Mouse (Mus musculus) limb, embryonic 12.5 days (tissue): ENCODE data around the gene Spata17. TPM values are rescaled to one million over a fixed set of nuclear protein-coding genes. Genes with fewer than 3 reads are reported as not detected.
"Not testable (repeated sequence)": the region's sequence is repeated elsewhere in the genome, so short reads cannot be mapped to it uniquely, and the experiment has no call there.

Experiments
- ATAC-seq: fragments of 200-750 bp; cut with Nextera tagmentation; 2 replicates; pipeline ENCODE4 v1.8.0; 2017; ENCODE audit warnings: low read depth, moderate TSS enrichment; ENCODE audit not compliant: insufficient number of reproducible peaks, insufficient read depth, low FRiP score, low TSS enrichment
- H3K27ac ChIP-seq: fragments of 300-500 bp; sonication (generic); 2 replicates; pipeline ENCODE4 v1.5.1; 2016; ENCODE audit warnings: mild to moderate bottlenecking, moderate library complexity
- H3K27me3 ChIP-seq: fragments of 300-500 bp; sonication (generic); 2 replicates; pipeline ENCODE4 v1.6.1; 2016; ENCODE audit warnings: mild to moderate bottlenecking, moderate library complexity
- H3K36me3 ChIP-seq: fragments of 300-500 bp; sonication (generic); 2 replicates; pipeline ENCODE4 v1.6.1; 2016; ENCODE audit warnings: mild to moderate bottlenecking, moderate library complexity
- H3K4me1 ChIP-seq: fragments of 300-500 bp; sonication (generic); replicated peaks from 2 replicates; pipeline ENCODE4 v1.6.1; 2016
- H3K4me2 ChIP-seq: fragments of 300-500 bp; sonication (generic); 2 replicates; pipeline ENCODE4 v1.6.1; 2016; ENCODE audit warnings: mild to moderate bottlenecking, moderate library complexity
- H3K4me3 ChIP-seq: fragments of 300-500 bp; sonication (generic); replicated peaks from 2 replicates; pipeline ENCODE4 v1.5.1; 2016; ENCODE audit warnings: mild to moderate bottlenecking
- H3K9ac ChIP-seq: fragments of 300-500 bp; sonication (generic); replicated peaks from 2 replicates; pipeline ENCODE4 v1.6.1; 2016; ENCODE audit warnings: mild to moderate bottlenecking, moderate library complexity
- H3K9me3 ChIP-seq: fragments of 300-500 bp; sonication (generic); 2 replicates; pipeline ENCODE4 v1.6.1; 2016; ENCODE audit warnings: mild to moderate bottlenecking, moderate library complexity
- WGBS: fragments of 180-500 bp; shearing (Covaris S2); methylation state at CpG from one replicate; pipeline ENCODE4 v1.1.7; 2016; 5-methylcytosine and 5-hydroxymethylcytosine counted together
- polyA plus RNA-seq: library from polyadenylated mRNA; unstranded; fragments of >200 nt; fragmentation: Nextera tagmentation; extraction: Ambion mirVana; gene quantifications from 2 replicates; pipeline ENCODE4 v1.2.1, GENCODE M21; 2016

Spata17 gene
- polyA plus RNA-seq, 1 experiment from 2014 or later, result 1.1 TPM

DNA sequence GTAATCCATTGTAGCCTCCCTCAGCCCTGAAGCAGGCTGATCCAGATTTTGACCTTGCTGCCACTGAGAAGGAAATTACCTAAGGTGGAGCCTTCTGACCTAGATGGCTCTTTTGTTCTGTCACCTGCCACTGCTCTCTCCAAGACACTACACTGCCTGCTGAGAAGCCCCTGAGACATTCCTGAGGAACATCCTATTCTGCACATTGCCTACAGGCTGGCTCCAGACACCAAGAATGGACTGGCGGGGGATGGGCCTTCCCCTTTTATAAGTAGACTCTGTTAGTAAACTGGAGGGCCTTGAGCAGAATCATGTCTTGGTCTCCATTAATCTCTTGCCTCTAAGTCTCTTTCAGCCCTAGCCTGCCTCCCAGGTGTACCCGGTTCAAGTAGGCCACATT, 87.7 kb downstream of the Spata17 start:
- H3K9ac ChIP-seq, ATAC-seq, H3K4me3 ChIP-seq, H3K4me1 ChIP-seq, H3K9me3 ChIP-seq, H3K4me2 ChIP-seq, H3K36me3 ChIP-seq, H3K27ac ChIP-seq, H3K27me3 ChIP-seq: not testable (repeated sequence)
- 89% methylated on average over 2 of the region's 2 CpGs for WGBS

DNA sequence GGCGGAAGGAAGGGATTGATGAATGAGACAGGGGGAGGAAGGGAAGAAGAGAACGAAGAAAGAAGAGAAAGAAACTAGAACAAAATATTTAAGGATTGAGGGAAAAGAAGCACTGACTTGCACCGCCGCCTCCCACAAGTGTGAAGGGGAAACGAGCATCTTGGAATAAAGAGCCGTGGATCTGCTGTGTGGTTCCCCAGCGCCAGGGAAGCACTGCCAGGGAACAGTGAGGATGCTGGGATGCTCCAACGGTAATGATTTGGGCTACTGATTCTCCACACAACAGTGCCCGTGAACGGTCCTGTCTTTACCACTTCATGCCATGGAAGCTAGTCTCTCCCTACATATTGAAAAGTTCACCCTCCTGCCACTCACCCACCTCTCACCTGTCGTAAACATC, 89.5 kb downstream of the Spata17 start:
- ATAC-seq, result no peak
- Histone ChIP-seq H3K9ac (no peak overlapping the region), H3K4me3 (no peak overlapping the region), H3K27ac (no peak overlapping the region), H3K4me1 (no peaks in the 10 kb centered on the region), H3K36me3 (no peaks in the 10 kb centered on the region), H3K9me3 (no peaks in the 10 kb centered on the region), H3K27me3 (no peaks in the 10 kb centered on the region), H3K4me2 (no peak overlapping the region)
- 81% methylated on average over 11 of the region's 11 CpGs for WGBS

DNA sequence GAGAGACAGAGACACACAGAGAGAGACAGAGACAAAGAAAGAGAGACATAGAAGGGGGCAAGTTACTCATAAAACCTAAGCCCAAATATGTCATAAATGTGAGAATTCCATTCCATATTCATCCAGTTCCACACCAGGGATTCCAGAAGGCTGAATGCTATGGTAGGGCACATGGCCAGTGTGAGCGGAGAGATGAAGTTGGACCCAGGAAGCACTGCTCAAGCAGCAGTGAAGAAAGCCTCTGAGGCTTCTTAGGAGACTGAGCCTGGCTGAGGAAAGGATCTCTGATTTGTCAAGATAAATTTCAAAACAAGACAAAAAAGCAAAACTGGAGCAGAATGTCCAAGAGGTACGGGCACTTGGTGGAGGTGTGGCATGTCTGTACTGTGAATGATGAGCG, 90.3 kb downstream of the Spata17 start:
- no peaks in the 10 kb centered on the region for H3K36me3 ChIP-seq
- ATAC-seq, result no peak

DNA sequence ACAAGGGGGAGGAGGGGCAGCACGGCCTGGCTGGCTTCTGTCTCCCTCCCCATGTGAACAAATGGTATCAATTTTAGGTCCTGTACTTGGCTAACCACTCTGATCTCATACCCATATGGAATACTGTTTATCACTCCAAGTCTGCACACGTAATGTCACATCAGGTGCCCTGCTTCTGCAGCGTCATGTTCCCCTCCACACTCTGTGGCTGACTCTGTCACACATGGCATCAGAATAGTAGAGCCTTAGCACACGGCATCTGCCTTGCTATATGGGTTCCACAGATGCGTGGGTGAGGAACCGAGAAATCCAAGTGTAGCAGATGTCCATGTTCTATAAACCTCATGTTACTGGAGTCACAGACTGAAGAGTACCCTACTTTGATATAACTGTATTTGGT, 96.0 kb downstream of the Spata17 start:
- Histone ChIP-seq H3K9ac (no peak overlapping the region), H3K4me1 (no peaks in the 10 kb centered on the region), H3K27me3 (no peaks in the 10 kb centered on the region), H3K36me3 (no peaks in the 10 kb centered on the region), H3K27ac (no peak overlapping the region), H3K9me3 (no peaks in the 10 kb centered on the region), H3K4me3 (no peak overlapping the region), H3K4me2 (no peak overlapping the region)
- no peak for ATAC-seq
- 79% methylated on average over 6 of the region's 6 CpGs for WGBS

More for the DNA sequence above, 90.3 kb downstream of the Spata17 start:
- Histone ChIP-seq H3K9me3 (no peaks in the 10 kb centered on the region), H3K27me3 (no peaks in the 10 kb centered on the region), H3K4me3 (no peak overlapping the region), H3K4me2 (no peak overlapping the region), H3K27ac (no peak overlapping the region), H3K9ac (no peak overlapping the region), H3K4me1 (no peaks in the 10 kb centered on the region)
- WGBS, result 79% methylated on average over 3 of the region's 3 CpGs

DNA sequence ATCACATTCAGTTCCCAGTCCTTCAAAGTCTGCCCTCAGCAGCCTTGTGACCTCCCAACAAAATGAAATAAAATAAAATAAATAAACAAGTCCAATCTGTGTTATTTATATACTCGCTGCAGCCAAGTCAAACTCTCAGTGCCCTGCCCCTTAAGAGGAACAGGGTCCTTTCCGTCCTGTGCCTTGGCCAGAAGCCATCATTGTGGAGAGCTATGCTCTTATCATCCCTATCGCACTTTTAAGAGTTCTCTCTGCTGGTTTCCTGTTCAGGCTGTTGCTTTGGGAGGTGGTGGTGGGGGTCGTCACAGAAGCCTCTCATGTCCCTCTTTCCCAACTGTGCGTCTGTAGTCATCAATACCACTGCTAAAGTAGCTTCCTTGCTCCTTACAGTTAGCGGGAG, 97.2 kb downstream of the Spata17 start:
- no peak overlapping the region for H3K4me2 ChIP-seq
- H3K36me3 ChIP-seq, result no peaks in the 10 kb centered on the region
- ATAC-seq, result no peak
- H3K4me1 ChIP-seq, result no peaks in the 10 kb centered on the region
- H3K9me3 ChIP-seq, result no peaks in the 10 kb centered on the region
- no peaks in the 10 kb centered on the region for H3K27me3 ChIP-seq
- no peak overlapping the region for H3K9ac ChIP-seq
- H3K27ac ChIP-seq, result no peak overlapping the region
- no peak overlapping the region for H3K4me3 ChIP-seq
- WGBS, result 85% methylated on average over 6 of the region's 6 CpGs

DNA sequence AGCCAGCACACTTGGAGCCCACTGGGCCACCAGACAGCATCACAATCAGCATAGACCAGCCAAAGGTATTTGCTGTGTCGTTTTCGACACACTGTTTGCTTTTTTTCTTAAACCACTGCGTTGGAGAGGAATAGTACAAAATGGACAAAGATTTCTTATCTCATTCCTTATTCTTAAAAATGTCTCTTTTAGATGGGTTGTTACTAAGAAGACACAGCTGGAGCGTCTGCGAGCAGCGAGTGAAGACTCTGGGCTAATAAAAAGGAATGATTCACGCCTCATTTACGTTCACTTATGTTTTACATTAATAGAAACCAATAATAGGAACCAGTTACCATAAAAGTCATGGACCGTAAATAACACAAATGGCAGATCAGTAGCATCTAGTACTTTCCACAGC, 101.5 kb downstream of the Spata17 start:
- no peak overlapping the region for H3K4me3 ChIP-seq
- H3K27me3 ChIP-seq, result no peaks in the 10 kb centered on the region
- H3K27ac ChIP-seq, result no peak overlapping the region
- no peak overlapping the region for H3K4me2 ChIP-seq
- no peaks in the 10 kb centered on the region for H3K36me3 ChIP-seq
- no peak for ATAC-seq
- H3K9ac ChIP-seq, result no peak overlapping the region
- no peaks in the 10 kb centered on the region for H3K9me3 ChIP-seq
- 61% methylated on average over 9 of the region's 9 CpGs for WGBS
- H3K4me1 ChIP-seq, result no peaks in the 10 kb centered on the region

DNA sequence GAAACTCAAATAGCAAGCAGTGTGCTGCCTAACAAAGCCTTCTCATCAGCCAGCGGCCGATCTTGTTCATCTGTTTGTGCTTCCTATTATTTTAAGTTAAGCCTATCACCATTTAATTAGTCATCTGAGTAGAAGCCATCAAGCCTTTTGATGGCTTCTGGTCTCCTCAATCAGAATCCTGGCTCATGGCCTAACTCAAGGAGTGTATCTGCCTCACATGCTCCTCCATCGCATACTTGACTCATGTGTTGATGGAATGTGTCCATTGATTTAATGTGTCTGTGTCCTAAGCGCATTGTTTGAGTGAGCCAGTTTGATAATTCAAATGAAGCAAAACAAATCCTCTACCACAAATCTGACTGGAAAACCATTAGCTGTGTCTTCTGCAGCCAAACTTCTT, 113.1 kb downstream of the Spata17 start:
- Histone ChIP-seq H3K4me2 (no peak overlapping the region), H3K27me3 (no peaks in the 10 kb centered on the region), H3K4me3 (no peak overlapping the region), H3K36me3 (no peaks in the 10 kb centered on the region), H3K4me1 (no peaks in the 10 kb centered on the region), H3K9me3 (no peaks in the 10 kb centered on the region), H3K9ac (no peak overlapping the region), H3K27ac (no peak overlapping the region)
- no peak for ATAC-seq
- WGBS, result 90% methylated on average over 4 of the region's 4 CpGs

DNA sequence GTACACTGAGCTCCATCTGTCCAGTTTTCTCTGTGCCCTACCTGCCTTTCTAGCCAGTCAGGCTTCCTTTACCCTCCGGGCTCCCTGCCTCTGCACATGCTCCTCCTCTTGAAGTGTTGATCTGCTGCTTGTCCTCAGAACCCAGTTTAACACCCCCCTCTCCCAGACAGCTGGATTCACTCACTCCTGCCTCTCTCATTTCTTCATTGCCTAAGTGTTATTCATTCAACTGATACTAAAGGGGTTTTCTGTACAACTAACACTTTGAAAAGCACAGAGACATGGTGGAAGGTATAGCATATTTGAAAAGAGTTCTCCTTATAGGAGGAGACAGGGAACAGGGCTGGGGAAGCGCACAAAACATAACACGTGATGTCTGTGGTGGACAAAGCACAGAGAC, 114.1 kb downstream of the Spata17 start:
- WGBS, result 73% methylated on average over 3 of the region's 3 CpGs
- ATAC-seq, result no peak

DNA sequence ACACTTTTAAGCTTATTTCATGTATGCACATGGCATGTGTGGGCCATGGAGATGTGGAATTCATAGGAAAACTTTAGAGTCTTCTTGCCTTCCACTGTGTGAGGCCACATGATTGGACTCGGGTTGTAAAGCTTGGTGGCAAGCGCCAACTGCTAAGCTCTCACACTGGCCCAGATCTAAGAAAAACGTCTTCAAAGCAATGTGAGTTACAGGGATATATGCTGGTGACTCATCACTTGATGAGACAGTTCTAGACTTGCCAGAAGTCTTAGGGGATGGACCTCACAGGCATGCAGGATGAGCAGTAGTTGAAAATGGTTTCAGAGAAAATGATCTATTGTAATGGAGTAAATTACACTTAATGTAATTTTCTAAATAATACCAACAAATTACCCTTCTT, 114.6 kb downstream of the Spata17 start:
- 69% methylated on average over 3 of the region's 3 CpGs for whole genome bisulfite sequencing
- no peak for ATAC-seq

More for the DNA sequence above, 114.1 kb downstream of the Spata17 start:
- Histone ChIP-seq H3K9me3 (no peaks in the 10 kb centered on the region), H3K9ac (no peak overlapping the region), H3K36me3 (no peaks in the 10 kb centered on the region), H3K4me3 (no peak overlapping the region), H3K27ac (no peak overlapping the region), H3K4me1 (no peaks in the 10 kb centered on the region), H3K27me3 (no peaks in the 10 kb centered on the region), H3K4me2 (no peak overlapping the region)

DNA sequence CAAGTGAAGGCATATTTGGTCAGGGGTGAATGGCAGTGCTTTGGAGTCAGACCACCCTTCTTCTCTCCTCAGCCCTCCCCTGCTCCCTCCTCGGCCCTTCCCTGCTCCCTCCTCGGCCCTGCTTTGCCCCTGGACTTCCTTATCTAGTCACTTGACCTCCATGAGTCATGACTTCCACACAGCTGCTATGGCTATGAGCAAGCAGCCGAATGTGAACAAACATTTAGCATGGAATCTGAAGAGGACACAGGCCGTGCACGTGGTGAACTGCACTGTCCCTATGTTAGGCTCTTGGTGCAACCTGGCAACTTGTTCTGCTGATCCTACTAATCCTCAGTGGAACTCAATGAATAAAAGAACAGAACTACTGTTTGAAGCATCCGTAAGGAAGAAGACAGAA, 117.0 kb downstream of the Spata17 start:
- 81% methylated on average over 6 of the region's 6 CpGs for WGBS
- no peak for ATAC-seq

More for the DNA sequence above, 114.6 kb downstream of the Spata17 start:
- H3K36me3 ChIP-seq, result no peaks in the 10 kb centered on the region
- H3K4me3 ChIP-seq, result no peak overlapping the region
- no peak overlapping the region for H3K9ac ChIP-seq
- H3K27me3 ChIP-seq, result no peaks in the 10 kb centered on the region
- no peaks in the 10 kb centered on the region for H3K4me1 ChIP-seq
- no peak overlapping the region for H3K4me2 ChIP-seq
- H3K27ac ChIP-seq, result no peak overlapping the region
- H3K9me3 ChIP-seq, result no peaks in the 10 kb centered on the region

DNA sequence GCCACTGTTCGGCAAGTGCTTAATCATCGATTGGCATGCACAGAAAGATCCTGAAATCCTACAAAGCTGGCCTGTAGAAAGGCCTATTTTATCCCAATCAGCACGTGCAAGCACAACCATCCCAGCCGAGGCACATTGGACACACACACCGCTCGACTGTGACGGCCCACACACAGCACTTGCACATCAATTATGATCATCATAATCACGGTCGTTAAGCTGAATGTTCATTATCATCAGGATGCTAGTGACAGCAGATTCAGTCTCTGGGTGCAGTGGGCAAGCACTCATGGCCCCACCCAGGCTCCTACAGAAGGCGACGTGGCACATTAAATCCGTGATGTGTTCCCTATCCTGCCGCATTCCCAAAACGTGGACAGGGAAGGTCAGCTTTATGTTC, 122.7 kb downstream of the Spata17 start:
- H3K27me3 ChIP-seq, result no peaks in the 10 kb centered on the region
- no peak overlapping the region for H3K4me2 ChIP-seq

More for the DNA sequence above, 117.0 kb downstream of the Spata17 start:
- no peak overlapping the region for H3K9ac ChIP-seq
- H3K27ac ChIP-seq, result no peak overlapping the region
- H3K9me3 ChIP-seq, result no peaks in the 10 kb centered on the region
- no peaks in the 10 kb centered on the region for H3K36me3 ChIP-seq
- no peak overlapping the region for H3K4me2 ChIP-seq
- no peaks in the 10 kb centered on the region for H3K27me3 ChIP-seq
- H3K4me1 ChIP-seq, result no peaks in the 10 kb centered on the region
- H3K4me3 ChIP-seq, result no peak overlapping the region

DNA sequence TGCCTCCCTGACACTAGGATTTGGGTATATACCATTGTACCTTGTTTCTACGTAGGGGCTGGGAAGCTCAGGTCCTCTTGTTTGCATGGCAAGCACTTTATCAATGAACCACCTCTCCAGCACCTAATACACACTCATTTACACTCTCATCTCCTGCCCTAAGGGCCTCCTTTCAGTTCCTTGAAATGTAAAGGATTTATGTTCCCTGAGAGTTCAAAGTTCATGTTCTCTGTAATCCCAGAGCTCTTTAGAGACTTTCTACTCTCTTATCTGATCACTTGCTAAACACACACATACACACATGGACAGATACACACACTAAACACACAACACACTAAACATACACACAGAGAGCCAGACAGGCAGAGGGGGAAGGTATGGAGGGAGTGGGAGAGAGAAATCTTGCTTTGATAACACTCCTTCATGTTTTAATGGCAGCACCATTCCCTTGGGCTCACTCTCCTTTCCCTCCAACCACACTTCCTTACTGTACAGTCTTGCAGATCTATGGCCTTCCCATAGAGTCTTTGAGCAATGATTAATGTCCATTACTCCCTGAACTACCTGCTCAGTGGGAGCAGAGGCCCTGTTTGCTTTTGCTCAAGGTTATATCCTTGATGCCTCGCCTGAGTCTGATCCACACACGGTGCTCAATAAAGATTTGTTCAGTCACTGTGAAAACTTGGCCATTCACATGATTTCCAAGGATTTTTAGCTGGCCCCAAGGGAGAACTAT, 126.4 kb downstream of the Spata17 start:
- H3K4me3 ChIP-seq, result no peak overlapping the region
- 79% methylated on average over 3 of the region's 3 CpGs for WGBS
- no peak for ATAC-seq
- H3K4me2 ChIP-seq, result no peak overlapping the region
- H3K4me1 ChIP-seq, result no peaks in the 10 kb centered on the region
- H3K36me3 ChIP-seq, result no peaks in the 10 kb centered on the region
- H3K9me3 ChIP-seq, result no peaks in the 10 kb centered on the region
- H3K27ac ChIP-seq, result no peak overlapping the region
- no peaks in the 10 kb centered on the region for H3K27me3 ChIP-seq
- H3K9ac ChIP-seq, result no peak overlapping the region

More for the DNA sequence above, 122.7 kb downstream of the Spata17 start:
- ATAC-seq, result no peak
- H3K27ac ChIP-seq, result no peak overlapping the region
- WGBS, result 88% methylated on average over 14 of the region's 14 CpGs
- no peak overlapping the region for H3K4me3 ChIP-seq
- no peak overlapping the region for H3K9ac ChIP-seq
- no peaks in the 10 kb centered on the region for H3K9me3 ChIP-seq
- no peaks in the 10 kb centered on the region for H3K4me1 ChIP-seq
- no peaks in the 10 kb centered on the region for H3K36me3 ChIP-seq
